Mouse (Mus musculus) left cerebral cortex, postnatal 25 days (tissue): ENCODE measurements around the gene Sema3c. TPM values are rescaled to one million over a fixed set of nuclear protein-coding genes. Genes with fewer than 3 reads are reported as not detected.
A peak's percentile ranks its signal among the peaks of the same experiment; 100 is the strongest.

ENCODE experiments used
- DNase-seq, 2 experiments: peaks; one replicate each; pipeline ENCODE4 v3.0.0; 2022; ENCODE audit warnings: low spot score in 2 of 2, mixed read lengths in 1 of 2
- intact Hi-C: fragments of 180-260 bp; cut with DNase I; formaldehyde crosslinking; loops from one replicate; pipeline ENCODE4 v1.15.1; 2025
- total RNA-seq, 2 experiments: library from RNA; stranded (reverse); gene quantifications; 2 replicates each; pipeline ENCODE4 v1.2.3; 2021

Gene Sema3c
- total RNA-seq, 2 experiments from 2014 or later = 18.9 to 19.0 TPM

DNA sequence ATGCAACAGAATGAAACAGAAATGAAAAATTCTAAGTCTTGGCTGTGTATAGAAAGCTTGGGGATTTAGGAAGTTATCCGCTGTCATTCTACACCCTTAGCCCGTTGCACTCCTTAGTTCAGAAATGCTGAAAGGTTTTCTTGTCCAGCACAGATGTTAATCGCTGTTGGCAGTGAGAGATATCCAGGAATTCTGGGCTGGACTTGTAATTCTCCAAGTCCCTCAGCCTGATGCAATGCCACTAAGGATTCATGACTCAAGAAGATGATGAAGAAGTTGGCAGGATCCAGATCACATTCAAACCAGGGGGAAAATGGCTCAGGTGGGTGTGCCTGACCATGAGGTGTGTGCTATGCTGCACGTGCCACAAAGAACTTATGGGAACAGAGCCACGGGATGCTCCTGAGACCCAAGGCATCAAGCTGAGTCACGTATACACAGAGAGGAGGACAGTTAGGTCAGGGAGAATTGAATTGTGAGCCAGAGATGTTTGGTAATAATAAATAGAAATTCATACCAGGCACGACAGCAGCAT, 179.5 kb downstream of the Sema3c start:
- no peak for DNase-seq
- intact Hi-C loops = no loop called here

DNA sequence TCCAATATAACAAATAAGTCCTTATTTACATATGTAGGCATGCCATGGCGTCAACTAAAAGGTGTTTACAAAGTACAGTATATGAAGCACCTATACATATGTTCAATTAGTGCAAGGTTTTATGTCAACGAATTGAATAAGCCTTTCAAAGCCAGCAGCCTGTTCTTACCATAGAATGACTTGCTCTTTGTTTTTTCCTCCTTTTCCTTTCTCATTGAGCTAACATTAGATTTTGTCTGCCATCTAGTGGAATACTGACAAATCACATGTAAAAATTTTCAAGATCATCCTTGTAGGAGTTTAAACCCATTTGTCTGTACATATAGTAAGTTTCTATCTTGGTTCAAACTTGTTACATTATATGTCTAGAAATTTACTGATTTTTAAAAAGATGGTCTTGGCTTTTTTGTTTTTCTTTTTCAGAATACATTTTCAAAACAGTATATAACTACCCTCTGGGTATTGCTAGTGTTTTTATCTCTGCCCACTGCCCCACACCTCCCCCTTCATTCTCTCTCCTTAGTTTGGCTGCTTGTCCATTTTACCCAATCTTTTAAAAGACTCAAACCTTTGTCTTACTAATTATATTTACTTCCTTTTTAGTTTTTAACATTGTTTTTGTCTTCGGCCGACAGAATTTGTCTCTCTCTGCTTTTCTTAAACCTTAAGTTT, 192.1 kb downstream of the Sema3c start:
- DNase-seq = peak; percentile 6 to 64

DNA sequence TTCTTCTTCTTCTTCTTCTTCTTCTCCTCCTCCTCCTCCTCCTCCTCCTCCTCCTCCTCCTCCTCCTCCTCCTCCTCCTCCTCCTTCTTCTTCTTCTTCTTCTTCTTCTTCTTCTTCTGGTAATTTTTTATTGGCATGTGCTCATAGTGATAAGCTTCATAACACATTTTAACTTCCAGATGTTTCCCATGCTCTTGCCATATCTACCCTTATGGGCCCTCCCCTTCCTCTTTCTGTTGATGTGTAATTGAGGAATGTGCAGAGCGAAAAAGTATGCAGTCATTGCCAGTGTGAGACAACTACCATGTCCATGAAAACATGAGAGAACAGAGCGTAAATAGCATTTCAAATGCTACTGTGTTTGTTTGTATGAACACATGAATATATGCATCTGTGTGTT, 196.2 kb downstream of the Sema3c start:
- no peak for DNase-seq
- intact Hi-C loops = no loop called here

More for the DNA sequence above, 192.1 kb downstream of the Sema3c start:
- intact Hi-C loops = loop anchor here (5.0 kb wide), 2 partner anchors 654 to 829 kb away; no protein-coding TSS in a partner anchor

DNA sequence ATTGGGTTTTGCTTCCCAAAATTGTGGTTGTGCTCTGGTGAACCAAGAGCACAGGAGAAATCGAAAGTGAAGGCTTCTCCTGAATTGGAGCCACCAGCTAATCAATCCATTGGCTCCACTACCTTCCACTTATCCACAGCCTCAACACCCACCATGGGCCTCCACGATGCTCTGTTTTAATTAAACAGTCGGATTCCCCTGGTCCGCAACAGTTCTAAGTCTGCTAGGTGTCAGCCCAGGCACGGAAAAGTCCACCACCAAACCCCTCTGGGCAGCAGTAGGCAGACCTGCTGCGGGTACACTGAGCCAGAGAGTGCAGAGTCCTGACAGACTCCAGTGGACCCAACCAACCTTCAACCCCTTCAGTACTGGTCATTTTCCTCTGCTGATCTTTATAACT, 202.5 kb downstream of the Sema3c start:
- intact Hi-C loops = no loop called here
- peak; percentile 21 to 32 for DNase-seq

Other genes starting within 250 kb of the Sema3c start
- not detected for gene Speer4f2, start 201.1 kb upstream of the Sema3c start, total RNA-seq
- gene Speer4f1, start 98.2 kb upstream of the Sema3c start, total RNA-seq = not detected